Mouse (Mus musculus) embryo, embryonic 11 days (tissue): ENCODE data around the gene Dffb.

Source experiments
- DNase-seq: peaks from one replicate; pipeline ENCODE4 v3.0.0-alpha.2; 2015

The Dffb gene

GRCm38 (mm10) chr4:153974431-153975291 lies at the start of gene Dffb, which contains the start of gene Cep104:
TSS of gene Dffb (minus strand) at chr4:153975126.
TSS of gene Cep104 (plus strand) at chr4:153975194.
- peak; percentile 97 for DNase-seq

- peak; percentile 27 for DNase-seq
Observed at GRCm38 (mm10) chr4:154023754-154024601, 49.1 kb upstream of the Dffb start.

- no peak for DNase-seq
Observed at GRCm38 (mm10) chr4:154022844-154023243, 47.9 kb upstream of the Dffb start.

- DNase-seq: no peak
Observed at GRCm38 (mm10) chr4:154022407-154022806, 47.5 kb upstream of the Dffb start.

GRCm38 (mm10) chr4:154021432-154021831 lies 46.5 kb upstream of the Dffb start:
- DNase-seq: no peak

- DNase-seq: peak; percentile 32
Observed at GRCm38 (mm10) chr4:154019571-154019970, 44.6 kb upstream of the Dffb start.

GRCm38 (mm10) chr4:154015476-154015875 lies 40.5 kb upstream of the Dffb start:
- DNase-seq: no peak

- peak; percentile 20 for DNase-seq
Observed at GRCm38 (mm10) chr4:154012132-154012882, 37.4 kb upstream of the Dffb start.

- peak; percentile 93 for DNase-seq
Observed at GRCm38 (mm10) chr4:154011646-154012089, 36.7 kb upstream of the Dffb start, which contains the start of gene Lrrc47. TSS of gene Lrrc47 (plus strand) at chr4:154011731.

GRCm38 (mm10) chr4:154010907-154011645 lies 36.1 kb upstream of the Dffb start:
- DNase-seq: no peak

- no peak for DNase-seq
Observed at GRCm38 (mm10) chr4:154007759-154008158, 32.8 kb upstream of the Dffb start.

- DNase-seq: no peak
Observed at GRCm38 (mm10) chr4:154006264-154006663, 31.3 kb upstream of the Dffb start.

- DNase-seq: no peak
Observed at GRCm38 (mm10) chr4:154005488-154005887, 30.6 kb upstream of the Dffb start.

- DNase-seq: no peak
Observed at GRCm38 (mm10) chr4:153993505-153993904, 18.6 kb upstream of the Dffb start.

- DNase-seq: no peak
Observed at GRCm38 (mm10) chr4:153992715-153993114, 17.8 kb upstream of the Dffb start.

- no peak for DNase-seq
Observed at GRCm38 (mm10) chr4:153980470-153980869, 5.5 kb upstream of the Dffb start.

GRCm38 (mm10) chr4:153979243-153979642 lies 4.3 kb upstream of the Dffb start:
- DNase-seq: no peak

GRCm38 (mm10) chr4:153975768-153976167 lies 842 bp upstream of the Dffb start:
- peak; percentile 17 for DNase-seq

GRCm38 (mm10) chr4:153975292-153975662 lies 351 bp upstream of the Dffb start:
- no peak for DNase-seq

GRCm38 (mm10) chr4:153968063-153968462 lies 6.9 kb downstream of the Dffb start:
- no peak for DNase-seq

GRCm38 (mm10) chr4:153967556-153967955 lies 7.4 kb downstream of the Dffb start:
- no peak for DNase-seq

- DNase-seq: no peak
Observed at GRCm38 (mm10) chr4:153966651-153967050, 8.3 kb downstream of the Dffb start.
